Mouse (Mus musculus): Measurements from ENCODE around the gene Peg12.

DNA sequence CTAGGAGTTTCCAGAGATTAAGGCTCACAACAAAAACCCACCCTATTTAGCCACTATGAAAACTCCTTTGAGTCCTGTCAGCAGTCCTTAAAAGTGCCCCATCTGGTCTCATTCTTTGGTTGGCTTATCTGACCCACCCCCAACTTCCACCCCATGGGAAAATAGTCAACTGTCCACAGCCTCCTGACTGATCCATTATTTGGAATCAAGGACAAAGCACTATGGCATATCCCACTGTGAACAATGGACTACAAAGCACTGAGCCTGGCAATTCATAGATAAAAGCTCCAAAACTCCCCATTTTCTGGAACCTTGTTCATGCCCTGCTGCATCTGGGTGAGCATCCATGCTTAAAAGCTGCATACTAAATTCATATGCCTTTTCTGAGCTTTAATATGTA is 48.1 kb downstream of the Peg12 start:
- TF ChIP-seq CTCF (conservative IDR thresholded peaks at IDR 0.05; ENCODE audit: insufficient read depth, insufficient read length, low read depth, low read length) (no peak), POLR2A (IDR thresholded peaks at IDR 0.05; ENCODE audit: low read depth, low read length) (no peak)

Data from kidney, adult 2 months (tissue).